27 mouse cellular contexts compared by ENCODE assay signal in genomic region chr9:29368291-29368690, GRCm38 (mm10).
DNase-seq lines count a peak whose midpoint lies in the region; ATAC-seq and TF ChIP-seq lines count a peak whose summit lies in the region.
"Had no signal": no experiment of that assay in that cellular context is flagged by ENCODE, and none has a peak within 500 bp of the region (broad histone marks: within the 10 kb centered on the region; RNA-seq: fewer than 3 reads in every experiment).

No protein-coding gene starts in this region.

- H3K4me1 ChIP-seq in cerebellum, adult 2 months (ENCODE audit: control insufficient read depth, insufficient read depth, low read length): peaks cover 57% of the 10 kb centered on the region
- no peaks in the 10 kb centered on the region for H3K4me1 ChIP-seq in lung, embryonic 14.5 days (ENCODE audit: insufficient read depth)
- H3K4me1 ChIP-seq in lung, postnatal 0 days (ENCODE audit: insufficient read depth, low read depth, low read length): no peaks in the 10 kb centered on the region
- H3K4me1 ChIP-seq in lung, embryonic 16.5 days (replicated peaks; ENCODE audit: control insufficient read depth, insufficient read depth, low read length): peaks cover 2% of the 10 kb centered on the region; the same call in 1 of the 2 replicates
- H3K4me1 ChIP-seq: embryonic facial prominence, embryonic 13.5 days; embryonic facial prominence, embryonic 15.5 days had no signal

- TF ChIP-seq EP300 in lung, postnatal 0 days (IDR thresholded peaks at IDR 0.05): no peak

- no peaks in the 10 kb centered on the region for H3K9me3 ChIP-seq in lung, embryonic 14.5 days (ENCODE audit: low read depth, low read length)
- H3K9me3 ChIP-seq in lung, postnatal 0 days (ENCODE audit: low read length): no peaks in the 10 kb centered on the region
- no peaks in the 10 kb centered on the region for H3K9me3 ChIP-seq in lung, embryonic 16.5 days (ENCODE audit: control insufficient read depth, low read length)
- H3K9me3 ChIP-seq: embryonic facial prominence, embryonic 13.5 days; embryonic facial prominence, embryonic 15.5 days; forebrain, embryonic 10.5 days; forebrain, embryonic 12.5 days had no signal

- peak in 1 of 2 experiments; percentile 70 for DNase-seq in cerebellum, adult 2 months
- no peak for DNase-seq in cerebellum, adult 11-12 months
- DNase-seq in lung, embryonic 14.5 days: no peak
- no peak for DNase-seq in lung, postnatal 0 days (ENCODE audit: low spot score)
- no peak for DNase-seq in lung, postnatal 14 days
- DNase-seq: adrenal gland, adult 8-10 months; adrenal gland, postnatal 14 days; adrenal gland, postnatal 36 days; B cell, adult 2 months; cerebellum, adult 11 months; cerebellum, adult 8-10 months; cerebellum, adult 9-11 months; cerebellum, postnatal 14 days; cerebellum, postnatal 36 days; embryo, embryonic 11 days had no signal

- H3K4me3 ChIP-seq in cerebellum, adult 2 months (replicated peaks; ENCODE audit: insufficient read depth, low read depth, low read length): no peak overlapping the region
- no peak overlapping the region for H3K4me3 ChIP-seq in lung, embryonic 14.5 days (ENCODE audit: low read depth, low read length)
- H3K4me3 ChIP-seq in lung, postnatal 0 days (ENCODE audit: low read depth, low read length): no peak overlapping the region
- no peak overlapping the region for H3K4me3 ChIP-seq in lung, embryonic 16.5 days (ENCODE audit: low read length)
- H3K4me3 ChIP-seq: embryonic facial prominence, embryonic 13.5 days; embryonic facial prominence, embryonic 15.5 days; erythroblast, embryonic 14.5 days; forebrain, embryonic 10.5 days; forebrain, embryonic 12.5 days had no signal

- ATAC-seq in lung, embryonic 14.5 days (ENCODE audit: insufficient read depth): no peak
- ATAC-seq in lung, postnatal 0 days: no peak
- no peak for ATAC-seq in lung, embryonic 16.5 days (ENCODE audit: low read depth)
- ATAC-seq: activated CD4-positive, CD25-positive, alpha-beta regulatory T cell, adult 4 months; CD4-positive, CD25-positive, alpha-beta regulatory T cell, adult 4 months; forebrain, embryonic 16.5 days; Patski had no signal

- H3K36me3 ChIP-seq in lung, embryonic 14.5 days (ENCODE audit: insufficient read depth): no peaks in the 10 kb centered on the region
- H3K36me3 ChIP-seq in lung, postnatal 0 days (ENCODE audit: insufficient read depth, low read length): no peaks in the 10 kb centered on the region
- no peaks in the 10 kb centered on the region for H3K36me3 ChIP-seq in lung, embryonic 16.5 days (ENCODE audit: control insufficient read depth, insufficient read depth, low read length)
- H3K36me3 ChIP-seq: embryonic facial prominence, embryonic 13.5 days; embryonic facial prominence, embryonic 15.5 days; forebrain, embryonic 10.5 days; forebrain, embryonic 12.5 days; G1E had no signal

- H3K4me2 ChIP-seq in lung, embryonic 14.5 days: no peak overlapping the region
- H3K4me2 ChIP-seq in lung, postnatal 0 days (replicated peaks; ENCODE audit: low read depth, low read length): no peak overlapping the region
- no peak overlapping the region for H3K4me2 ChIP-seq in lung, embryonic 16.5 days (ENCODE audit: low read depth, low read length)
- H3K4me2 ChIP-seq: embryonic facial prominence, embryonic 13.5 days; embryonic facial prominence, embryonic 15.5 days; forebrain, embryonic 12.5 days had no signal

- no peak for TF ChIP-seq CTCF in cerebellum, adult 2 months (IDR thresholded peaks at IDR 0.05; ENCODE audit: borderline replicate concordance, insufficient read depth, low read depth, low read length)
- no peak for TF ChIP-seq CTCF in lung, embryonic 14.5 days (IDR thresholded peaks at IDR 0.05; ENCODE audit: low read depth)
- TF ChIP-seq CTCF in lung, postnatal 0 days (IDR thresholded peaks at IDR 0.05): no peak

- H3K9ac ChIP-seq in lung, embryonic 14.5 days: no peak overlapping the region
- no peak overlapping the region for H3K9ac ChIP-seq in lung, postnatal 0 days (replicated peaks; ENCODE audit: low read depth)
- H3K9ac ChIP-seq in lung, embryonic 16.5 days (ENCODE audit: low read length): no peak overlapping the region
- H3K9ac ChIP-seq: embryonic facial prominence, embryonic 13.5 days; embryonic facial prominence, embryonic 15.5 days; forebrain, embryonic 12.5 days had no signal

- H3K27me3 ChIP-seq in cerebellum, adult 2 months (ENCODE audit: control insufficient read depth, insufficient read depth, low read length): no peaks in the 10 kb centered on the region
- H3K27me3 ChIP-seq in lung, embryonic 14.5 days (ENCODE audit: insufficient read depth, low read length): no peaks in the 10 kb centered on the region
- no peaks in the 10 kb centered on the region for H3K27me3 ChIP-seq in lung, postnatal 0 days (replicated peaks; ENCODE audit: insufficient read depth, low read length)
- no peaks in the 10 kb centered on the region for H3K27me3 ChIP-seq in lung, embryonic 16.5 days (ENCODE audit: control insufficient read depth, insufficient read depth, low read depth, low read length)
- H3K27me3 ChIP-seq: CH12.LX; embryonic facial prominence, embryonic 13.5 days; embryonic facial prominence, embryonic 15.5 days; Patski had no signal

- H3K27ac ChIP-seq in cerebellum, adult 2 months (ENCODE audit: insufficient read depth, low read length): peak overlapping the region; percentile 11
- peak overlapping the region; percentile 47; the same call in 1 of the 2 replicates for H3K27ac ChIP-seq in lung, embryonic 14.5 days (ENCODE audit: low read depth)
- no peak overlapping the region for H3K27ac ChIP-seq in lung, postnatal 0 days (ENCODE audit: low read length)
- H3K27ac ChIP-seq in lung, embryonic 16.5 days (ENCODE audit: low read length): peak overlapping the region; percentile 39
- H3K27ac ChIP-seq: embryonic facial prominence, embryonic 13.5 days; embryonic facial prominence, embryonic 15.5 days; forebrain, embryonic 10.5 days; forebrain, embryonic 12.5 days had no signal

- WGBS in cerebellum, adult 2 months: 22% methylated on average over 3 of the region's 3 CpGs
- 37% methylated on average over 3 of the region's 3 CpGs for WGBS in lung, embryonic 14.5 days
- 32% methylated on average over 3 of the region's 3 CpGs for WGBS in lung, postnatal 0 days
- 32% methylated on average over 3 of the region's 3 CpGs for WGBS in lung, embryonic 16.5 days

- no peak for TF ChIP-seq POLR2A in cerebellum, adult 2 months (IDR thresholded peaks at IDR 0.05; ENCODE audit: borderline replicate concordance, insufficient read depth, low read length)
